Mouse (Mus musculus): ENCODE results near the gene Cd79b.

GRCm38 (mm10) chr11:106290376-106290775 lies 24.2 kb downstream of the Cd79b start:
- TF ChIP-seq POLR2A (IDR thresholded peaks at IDR 0.05; ENCODE audit: borderline replicate concordance, control insufficient read depth, low read depth, low read length) (no peak), CTCF (IDR thresholded peaks at IDR 0.05; ENCODE audit: control insufficient read depth, insufficient read depth, low read length) (no peak)
